Mouse (Mus musculus): ENCODE results near the gene Cfd.

Cfd gene

DNA sequence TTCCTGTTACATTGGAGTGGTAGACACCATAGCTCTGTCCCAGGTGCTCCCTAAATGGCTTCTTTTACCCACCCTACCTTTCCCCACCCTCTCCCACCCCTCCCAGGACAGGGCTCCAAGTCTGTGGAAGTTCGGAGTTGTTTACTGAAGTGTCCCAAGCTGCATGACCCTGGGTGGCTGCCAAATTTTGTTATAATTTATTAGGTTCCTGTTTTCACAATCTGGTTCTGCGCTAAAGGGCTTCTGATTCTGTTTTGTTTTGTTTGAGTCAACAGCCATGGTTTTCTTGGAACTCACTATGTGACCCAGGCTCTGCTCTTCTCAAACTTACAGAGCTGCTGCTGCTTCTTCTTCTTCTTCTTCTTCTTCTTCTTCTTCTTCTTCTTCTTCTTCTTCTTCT lies 1.3 kb upstream of the Cfd start:
- peak; percentile 61 for DNase-seq

DNA sequence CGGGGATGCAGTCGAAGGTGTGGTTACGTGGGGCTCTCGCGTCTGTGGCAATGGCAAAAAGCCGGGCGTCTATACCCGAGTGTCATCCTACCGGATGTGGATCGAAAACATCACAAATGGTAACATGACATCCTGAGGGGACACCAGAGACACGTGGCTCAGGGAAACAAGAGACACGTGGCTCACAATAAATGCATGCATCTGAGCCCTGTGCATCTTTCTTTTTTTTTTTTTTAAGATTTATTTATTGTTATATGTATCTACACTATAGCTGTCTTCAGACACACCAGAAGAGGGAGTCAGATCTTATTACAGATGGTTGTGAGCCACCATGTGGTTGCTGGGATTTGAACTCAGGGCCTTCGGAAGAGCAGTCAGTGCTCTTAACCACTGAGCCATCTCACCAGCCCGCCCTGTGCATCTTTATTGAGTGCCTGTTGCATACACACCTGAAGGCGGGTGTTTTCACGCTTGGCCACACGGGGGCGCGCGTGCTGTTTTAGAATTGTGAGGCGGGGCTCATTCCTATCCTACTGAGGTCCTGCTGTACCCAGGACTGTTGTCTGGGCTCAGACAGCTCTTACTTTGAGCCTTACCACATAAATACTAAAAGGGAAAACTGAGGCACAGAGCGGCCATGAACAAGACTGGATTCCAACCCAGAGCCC lies 1.9 kb downstream of the Cfd start:
- peak; percentile 86 for DNase-seq

DNA sequence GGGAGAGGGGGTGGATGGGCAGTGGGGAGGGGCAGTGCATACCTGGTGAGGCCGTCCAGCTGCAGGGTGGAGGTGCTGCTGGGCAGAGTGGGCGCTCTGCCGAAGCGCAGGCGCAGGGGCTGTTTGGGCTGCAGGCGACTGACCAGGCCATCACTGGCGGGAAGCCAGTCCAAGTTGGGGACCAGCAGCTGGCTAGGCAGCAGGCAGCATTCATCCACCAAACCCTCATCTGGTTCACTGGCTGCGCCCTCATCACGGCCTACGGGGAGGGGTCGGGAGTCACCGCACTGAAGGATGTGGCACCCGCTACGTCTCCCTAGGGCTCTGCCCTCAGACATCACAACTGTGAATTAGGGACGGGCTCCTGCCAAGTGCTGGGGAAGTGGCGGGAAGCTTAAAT lies 5.7 kb downstream of the Cfd start:
- DNase-seq: peak; percentile 35

DNA sequence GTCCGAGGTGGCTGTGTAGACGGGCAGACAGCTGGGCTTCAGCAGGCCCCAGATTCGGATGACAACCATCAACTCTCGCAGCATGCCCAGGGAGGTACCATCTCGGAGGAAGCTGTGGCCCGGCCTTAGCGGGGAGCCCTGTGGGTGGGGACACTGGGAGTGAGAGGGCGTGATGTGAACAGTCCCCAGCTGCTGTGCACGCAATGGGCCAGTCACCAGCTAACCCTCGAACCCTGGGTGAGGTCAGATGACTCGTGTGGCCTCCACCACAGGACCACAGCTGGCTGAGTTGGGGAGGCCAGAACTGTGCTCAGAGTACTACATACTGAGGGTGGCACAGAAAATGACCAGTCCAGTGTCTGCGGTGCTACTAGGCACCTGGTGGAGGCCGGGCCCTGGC lies 6.2 kb downstream of the Cfd start:
- DNase-seq: peak; percentile 53

DNA sequence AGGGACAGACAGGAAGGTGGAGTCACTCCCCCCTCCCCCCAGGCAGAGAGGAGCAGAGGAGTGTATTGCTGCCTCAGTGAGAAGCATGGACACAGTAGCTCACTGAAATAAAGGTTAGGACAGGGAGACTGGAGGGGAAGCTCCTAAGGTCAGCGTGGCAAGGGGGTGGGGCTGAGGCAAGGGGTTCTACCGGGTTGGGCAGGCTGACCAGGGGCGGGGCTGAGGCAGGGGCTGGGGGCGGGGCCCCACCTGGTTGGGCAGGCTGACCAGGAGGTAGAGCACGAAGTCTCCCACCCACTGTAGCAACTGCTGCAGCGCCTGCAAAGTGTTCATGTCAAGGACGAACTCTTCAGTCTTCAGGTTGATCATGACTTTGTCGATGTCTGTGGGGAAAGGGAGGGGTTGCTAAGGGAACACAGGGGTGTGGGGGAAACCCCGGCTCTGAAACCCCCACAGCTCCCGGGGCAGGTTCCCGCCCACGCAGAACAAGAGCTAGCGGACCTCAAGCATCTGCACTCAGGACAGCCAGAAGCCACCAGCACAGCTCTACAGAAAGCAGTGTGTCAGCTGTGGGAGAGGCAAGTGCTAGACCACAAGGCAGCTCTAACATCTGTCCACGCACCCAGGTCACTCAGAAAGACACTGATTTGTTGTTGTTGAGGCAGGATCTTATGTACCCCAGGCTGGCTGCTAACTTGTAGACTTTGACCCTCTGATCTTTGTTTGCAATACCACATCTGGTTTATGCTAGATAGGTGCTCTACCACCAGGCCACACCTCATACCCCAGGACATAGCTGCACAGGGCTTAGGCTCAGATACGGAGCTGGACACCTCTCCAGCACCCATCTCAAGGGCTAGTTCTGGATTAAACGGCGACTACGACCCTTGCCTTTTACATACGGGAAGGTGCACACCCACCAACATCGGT lies 6.9 kb downstream of the Cfd start:
- no peak for DNase-seq

DNA sequence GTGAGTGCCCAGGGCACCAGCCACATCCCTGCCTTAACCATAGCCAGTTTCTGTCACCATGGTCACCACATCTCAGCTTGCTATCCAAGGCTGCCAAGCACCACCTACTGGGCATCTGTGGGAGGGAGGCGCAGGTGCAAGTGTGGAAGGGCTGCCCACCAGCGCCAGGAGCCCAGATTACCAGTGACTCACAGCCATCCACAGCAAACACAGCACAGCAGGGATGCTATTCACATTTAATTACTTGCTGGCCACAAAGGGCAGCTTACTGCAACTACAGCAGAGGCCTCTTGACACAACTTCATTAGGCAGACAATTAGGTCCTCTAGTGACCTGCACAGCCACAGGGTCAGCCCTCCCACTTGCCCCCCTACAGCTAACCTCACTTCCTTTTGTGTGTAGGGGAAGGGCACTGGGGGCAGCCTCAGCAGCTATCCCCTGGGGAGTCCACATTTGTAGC lies 10.3 kb downstream of the Cfd start:
- DNase-seq: no peak

DNA sequence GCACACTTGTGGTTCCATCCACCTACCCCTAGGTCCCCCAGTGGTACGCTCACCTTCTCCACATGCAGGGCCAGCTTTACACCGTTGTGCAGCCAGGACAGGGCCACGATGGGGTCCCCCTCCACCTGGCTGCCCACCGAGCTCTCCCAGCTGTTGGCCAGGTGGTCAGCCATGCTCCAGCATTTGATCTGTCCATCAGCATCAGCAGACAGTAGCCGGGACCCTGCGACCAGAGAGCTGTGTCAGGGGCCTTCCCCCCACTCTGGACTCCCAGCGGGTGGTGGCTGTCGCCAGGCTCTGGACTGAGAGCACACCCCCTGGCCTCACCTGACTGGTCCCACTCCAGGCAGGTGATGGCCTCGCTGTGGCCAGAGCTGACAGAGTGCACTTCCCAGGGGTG lies 16.1 kb downstream of the Cfd start:
- DNase-seq: no peak

DNA sequence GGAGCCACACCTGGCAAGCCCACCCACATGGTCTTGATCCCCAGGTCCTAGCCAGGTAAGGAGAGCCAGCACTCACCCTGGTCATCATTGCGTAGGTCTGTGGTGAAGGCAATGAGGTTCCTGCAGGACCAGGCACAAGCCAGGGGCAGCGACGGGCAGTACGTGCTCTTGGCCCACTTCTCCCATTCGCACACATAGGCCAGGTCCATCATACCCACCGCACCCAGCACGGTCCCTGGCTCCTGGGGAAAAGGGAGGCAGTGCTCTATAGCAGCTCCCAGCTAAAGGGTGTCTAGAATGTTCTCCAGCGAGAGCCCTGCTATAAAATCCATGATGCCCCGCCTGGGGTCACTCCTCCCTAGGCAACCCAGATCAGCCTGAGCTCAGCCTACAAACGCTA lies 16.8 kb downstream of the Cfd start:
- no peak for DNase-seq

DNA sequence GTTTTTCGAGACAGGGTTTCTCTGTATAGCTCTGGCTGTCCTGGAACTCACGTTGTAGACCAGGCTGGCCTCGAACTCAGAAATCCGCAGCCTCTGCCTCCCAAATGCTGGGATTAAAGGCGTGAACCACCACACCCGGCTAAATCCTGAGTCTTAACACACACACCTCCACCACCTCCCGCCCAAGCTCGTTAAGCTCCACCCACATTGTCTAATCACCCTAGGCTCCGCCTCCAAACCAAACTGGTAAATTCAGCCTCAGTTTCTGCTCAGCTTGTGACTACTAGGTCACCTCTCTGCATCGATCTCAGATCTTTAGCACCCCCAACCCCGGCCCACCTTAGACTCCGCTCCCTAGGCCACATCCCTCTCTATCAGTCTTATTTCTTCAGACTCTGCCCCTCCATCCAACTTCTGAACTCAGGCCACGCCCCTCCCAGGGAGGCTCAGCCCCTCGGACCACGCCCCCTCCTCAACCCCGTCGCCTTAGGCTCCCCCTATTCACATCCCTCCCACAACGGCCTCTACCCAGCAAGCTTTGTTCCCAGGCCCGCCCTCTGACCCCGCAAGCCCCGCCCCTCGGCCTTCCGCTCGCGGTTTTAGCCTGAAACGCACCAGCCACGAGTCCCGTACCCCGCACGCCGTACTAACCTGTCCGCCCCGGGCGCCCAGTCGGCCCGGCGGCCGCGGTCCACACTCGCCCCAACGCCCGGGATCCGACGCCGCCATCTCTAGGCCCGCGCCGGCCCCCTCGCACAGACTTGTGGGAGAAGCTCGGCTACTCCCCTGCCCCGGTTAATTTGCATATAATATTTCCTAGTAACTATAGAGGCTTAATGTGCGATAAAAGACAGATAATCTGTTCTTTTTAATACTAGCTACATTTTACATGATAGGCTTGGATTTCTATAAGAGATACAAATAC lies 17.8 kb downstream of the Cfd start, which contains the start of gene Med16:
Med16 (minus strand) TSS at position 757 of the 925 bp plus-strand sequence.
- DNase-seq: peak; percentile 97

DNA sequence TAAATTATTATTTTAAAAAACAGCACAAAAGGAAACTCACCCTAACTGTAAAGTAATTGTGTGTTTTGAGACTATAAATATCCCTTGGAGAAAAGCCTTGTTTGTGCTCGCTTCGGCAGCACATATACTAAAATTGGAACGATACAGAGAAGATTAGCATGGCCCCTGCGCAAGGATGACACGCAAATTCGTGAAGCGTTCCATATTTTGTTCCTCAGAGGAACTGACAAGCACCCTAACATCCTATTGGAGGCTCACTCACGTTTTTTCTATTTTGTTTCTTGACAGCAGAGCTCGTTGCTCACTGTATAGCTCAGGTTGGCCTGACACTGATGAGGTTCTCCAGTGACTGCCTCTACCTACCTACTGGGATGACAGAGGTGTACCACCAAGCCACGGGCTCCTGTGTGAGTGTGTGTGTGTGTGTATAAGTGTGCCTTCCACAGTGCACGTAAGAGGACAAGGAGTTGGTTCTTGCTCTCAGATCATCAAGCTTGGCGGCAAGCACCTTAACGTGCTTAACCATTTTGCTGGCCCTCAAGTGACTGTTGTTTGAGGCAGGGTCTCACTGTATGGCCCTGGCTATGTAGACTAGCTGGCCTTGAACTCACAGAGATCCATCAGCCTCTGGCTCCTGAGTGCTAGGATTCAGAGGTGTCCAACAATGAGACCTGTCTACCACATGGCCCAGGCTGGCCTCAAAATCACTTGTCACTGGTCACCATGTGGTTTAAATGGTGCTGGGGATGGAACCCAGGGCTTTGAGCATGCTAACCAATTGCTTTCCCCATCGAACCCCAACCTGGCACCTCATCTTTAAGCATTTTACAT lies 18.7 kb downstream of the Cfd start:
- DNase-seq: no peak

DNA sequence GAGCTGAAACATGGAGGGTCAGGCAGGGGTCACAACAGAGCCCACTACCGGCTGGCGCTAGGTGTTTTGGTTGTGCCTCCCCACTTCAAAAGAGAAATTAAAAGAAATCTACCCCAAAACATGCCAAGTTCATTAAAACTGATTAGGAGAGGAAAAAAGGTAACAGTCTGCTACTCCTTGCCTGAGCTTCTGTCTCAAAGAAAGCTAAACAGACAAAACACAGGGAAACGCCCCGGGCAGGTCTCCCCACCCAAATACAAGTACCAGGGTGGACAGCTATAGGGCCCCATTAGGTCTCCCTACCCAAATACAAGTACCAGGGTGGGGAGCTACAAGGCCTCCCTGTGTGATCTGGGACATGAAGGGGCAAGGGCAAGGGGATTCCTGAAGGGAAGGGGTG lies 19.9 kb downstream of the Cfd start, which contains the start of gene Gm26602:
Gm26602 (plus strand) TSS at position 301 of the 400 bp plus-strand sequence.
- no peak for DNase-seq

DNA sequence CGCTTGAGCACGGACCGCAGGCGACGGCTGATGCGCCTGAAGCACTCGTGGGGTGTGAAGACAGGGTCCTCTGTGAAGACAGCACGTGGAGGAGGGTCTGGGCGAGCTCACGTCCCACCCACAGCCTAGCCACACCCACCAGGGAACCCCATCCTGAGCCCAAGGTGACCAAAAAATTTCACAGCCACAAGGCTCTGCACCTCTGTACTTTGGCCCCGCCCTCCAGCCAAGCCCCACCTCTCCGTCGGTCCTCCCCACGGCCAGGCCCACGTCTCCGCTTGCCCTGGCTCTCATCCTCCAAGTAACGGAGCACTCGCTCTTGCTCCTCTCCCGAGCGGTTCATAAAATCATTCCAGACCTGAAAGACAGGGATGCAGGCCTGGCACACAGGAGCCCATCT lies 21.8 kb downstream of the Cfd start:
- DNase-seq: no peak

DNA sequence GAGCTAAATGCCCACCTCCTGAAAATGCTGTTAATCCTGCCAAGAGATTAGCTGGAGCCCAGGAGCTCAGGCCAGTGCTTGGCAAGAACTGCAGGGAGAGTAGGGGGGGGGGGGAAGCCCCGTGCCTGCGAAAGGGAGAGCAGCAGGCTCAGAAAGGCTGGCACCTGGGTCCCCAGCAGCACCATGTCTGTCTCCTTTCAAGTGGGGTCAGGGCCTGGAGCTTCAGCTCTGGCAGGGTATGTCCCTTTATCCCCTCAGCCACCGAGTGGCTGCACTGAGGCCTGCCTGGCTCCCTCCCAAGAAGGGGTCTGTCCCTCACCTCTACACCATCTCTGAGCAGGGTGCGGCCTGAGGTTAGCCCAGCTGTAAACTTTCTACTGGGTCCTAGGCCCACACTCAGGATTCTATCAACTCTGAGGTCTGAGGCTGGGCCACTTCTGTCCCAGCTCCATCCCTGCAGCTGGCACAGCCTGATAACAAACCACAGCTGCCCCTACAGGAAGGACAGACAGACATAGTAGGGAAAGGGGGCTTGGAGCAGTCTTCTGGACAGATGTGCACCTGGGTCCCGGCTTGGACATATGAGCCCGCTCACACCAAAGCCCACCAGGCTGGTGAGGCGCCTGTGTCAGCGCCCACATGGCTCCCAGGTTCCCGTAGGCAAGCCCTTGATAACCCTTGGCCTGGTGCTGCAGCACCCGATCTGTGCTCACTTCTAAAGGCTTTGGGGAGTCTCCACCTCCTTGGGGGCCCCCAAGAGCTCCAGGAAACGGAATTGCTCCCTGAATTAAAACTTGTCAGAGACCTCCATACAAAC lies 23.7 kb downstream of the Cfd start:
- no peak for DNase-seq

DNA sequence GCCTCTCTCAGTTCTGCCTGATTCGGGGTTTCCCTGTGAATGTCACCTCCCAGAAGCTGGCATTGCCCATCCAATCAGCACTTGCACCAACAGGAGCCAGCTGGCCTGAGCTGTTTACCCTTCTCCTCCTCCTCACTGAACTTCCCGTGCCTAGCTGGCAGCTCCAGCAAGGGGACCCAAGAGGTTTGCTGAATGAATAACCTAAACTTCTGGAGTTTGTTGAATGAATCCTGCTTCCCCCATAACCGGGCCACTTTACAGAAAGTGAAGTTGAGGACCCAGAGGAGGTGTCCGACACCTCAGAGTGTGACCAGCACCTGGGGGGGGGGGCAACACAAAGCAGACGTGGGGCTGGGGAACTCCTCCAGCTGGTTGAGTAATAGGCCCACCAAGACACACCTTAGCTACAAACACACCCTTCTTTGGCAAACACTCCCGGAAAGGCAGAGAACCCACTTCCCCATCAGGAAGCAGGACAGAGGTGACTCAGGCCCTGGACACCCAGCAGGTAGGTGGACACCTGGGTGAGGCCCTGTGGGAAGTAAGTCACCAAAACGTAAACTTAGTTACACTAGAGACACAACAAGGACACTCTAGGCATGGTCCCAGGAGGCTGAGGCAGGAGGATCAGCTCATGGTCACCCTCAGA lies 24.4 kb downstream of the Cfd start:
- no peak for DNase-seq

DNA sequence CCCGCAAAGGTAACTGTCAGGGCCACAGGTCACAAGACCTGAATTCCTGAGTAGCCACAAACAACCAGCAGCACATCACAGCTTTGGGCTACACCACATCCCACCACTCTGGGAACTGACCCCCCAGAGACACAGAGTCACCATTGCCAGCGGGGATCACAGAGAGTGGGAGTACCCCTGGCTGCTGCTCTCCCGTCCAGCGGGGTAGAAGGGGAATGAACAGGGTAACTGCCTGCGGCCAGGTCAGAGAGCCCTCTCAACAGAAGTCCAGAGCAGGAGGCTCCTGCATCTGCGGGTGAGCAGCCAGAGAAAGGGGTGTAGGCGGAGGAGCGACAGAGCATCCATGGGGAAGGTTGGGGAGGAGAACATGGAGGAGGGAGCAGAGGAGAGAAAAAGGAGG lies 25.4 kb downstream of the Cfd start:
- no peak for DNase-seq

DNA sequence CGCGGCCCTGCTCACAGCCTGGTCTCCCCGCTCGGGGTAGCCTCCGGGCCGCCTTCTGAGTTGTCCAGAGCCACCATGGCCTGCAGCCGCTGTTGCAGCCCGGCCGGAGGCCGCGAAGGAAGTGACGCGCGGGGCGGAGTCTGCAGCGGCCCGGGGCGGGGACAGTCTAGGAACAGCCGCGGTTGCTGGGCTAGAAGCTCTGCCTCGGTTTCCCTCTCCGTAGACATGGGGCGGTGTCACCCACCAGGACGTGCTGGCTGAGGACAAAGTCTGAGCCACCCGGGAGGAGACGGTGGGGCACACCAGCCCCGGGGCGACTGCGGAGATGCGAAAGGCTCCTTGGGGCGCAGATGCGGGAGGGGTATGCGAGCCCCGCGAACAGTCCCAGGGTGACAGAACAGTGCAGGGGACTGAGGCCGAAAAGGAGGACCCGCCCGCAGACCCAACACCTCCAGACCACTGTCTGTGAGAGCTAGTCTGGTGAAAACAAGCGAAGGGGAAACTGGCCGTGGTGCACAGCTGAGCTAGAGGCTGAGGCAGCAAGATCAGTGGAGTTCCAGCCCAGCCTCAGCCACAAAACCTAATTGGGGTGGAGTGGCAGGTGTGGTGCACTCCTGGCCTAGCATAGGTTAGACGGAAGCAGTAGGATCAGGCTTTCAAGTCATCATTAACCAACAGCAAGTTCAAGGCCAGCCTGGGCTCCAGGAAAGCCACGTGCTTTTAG lies 26.3 kb downstream of the Cfd start, which contains the start of gene Kiss1r:
Kiss1r (plus strand) TSS at position 164 of the 724 bp plus-strand sequence.
- peak; percentile 91 for DNase-seq

DNA sequence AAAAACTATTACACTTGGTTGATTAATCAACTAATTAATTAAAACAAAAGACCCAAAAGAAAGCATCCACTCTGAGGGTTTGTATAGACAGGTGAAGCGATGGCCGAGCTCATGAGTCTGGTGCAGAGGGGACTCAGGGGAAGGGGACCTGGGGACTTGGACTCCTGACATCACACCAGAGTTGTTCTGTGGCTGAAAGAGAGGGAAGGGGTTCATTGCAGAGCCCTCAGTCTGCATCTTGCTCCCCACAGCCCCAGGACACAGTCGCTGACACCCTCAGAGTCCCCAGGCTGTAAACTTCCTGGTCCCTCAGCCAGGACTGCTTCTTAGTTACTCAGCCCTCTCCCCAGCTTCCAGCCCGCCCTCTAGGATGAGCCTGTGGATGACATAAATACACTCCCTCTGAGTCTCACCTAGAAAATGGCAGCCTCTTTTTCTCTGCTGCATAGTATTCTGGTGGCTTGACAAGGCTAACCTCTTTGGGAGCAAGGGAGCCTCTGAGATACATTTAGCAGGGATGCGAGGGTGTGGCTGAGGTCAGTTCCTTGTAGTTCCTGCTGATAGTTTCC lies 27.0 kb downstream of the Cfd start:
- DNase-seq: no peak

DNA sequence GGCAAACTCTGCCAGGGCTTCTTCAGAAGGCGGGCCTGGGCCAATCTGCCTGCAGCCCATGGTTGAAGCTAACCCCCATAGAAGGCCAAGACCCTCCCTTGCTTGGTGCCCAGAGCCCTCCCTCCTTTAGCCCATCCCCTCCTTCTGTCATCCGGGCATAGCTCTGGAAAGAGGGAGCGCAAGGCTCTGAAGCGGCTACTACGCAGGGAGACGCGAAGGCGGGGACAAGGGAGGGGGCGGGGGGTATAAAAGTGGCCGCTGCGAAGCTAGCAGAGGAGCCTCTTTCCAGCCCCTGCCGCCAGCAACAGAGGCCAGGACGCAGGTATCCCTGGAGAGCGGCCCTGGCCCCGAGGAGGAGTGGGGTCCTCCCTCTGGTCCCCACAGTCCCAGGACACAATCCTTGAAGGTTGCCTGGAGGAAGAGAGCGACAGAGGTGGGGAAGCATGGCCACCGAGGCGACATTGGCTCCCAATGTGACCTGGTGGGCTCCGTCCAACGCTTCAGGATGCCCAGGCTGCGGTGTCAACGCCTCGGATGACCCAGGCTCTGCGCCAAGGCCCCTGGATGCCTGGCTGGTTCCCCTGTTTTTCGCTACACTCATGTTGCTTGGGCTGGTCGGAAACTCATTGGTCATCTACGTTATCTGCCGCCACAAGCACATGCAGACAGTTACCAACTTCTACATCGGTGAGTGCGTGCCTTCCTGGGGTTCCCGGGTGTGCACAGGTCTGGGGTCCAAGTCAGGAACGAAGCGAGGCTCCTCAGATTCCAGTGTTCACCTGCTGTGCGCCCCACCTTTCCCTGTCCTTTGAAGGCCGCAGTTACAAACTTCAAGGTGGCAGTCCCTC lies 27.8 kb downstream of the Cfd start:
- peak; percentile 52 for DNase-seq

All from lung, postnatal 14 days (tissue).